ENCODE assay signal across 8 mouse cellular contexts in genomic region chr11:97546804-97547411, GRCm38 (mm10). TPM values are rescaled to one million over a fixed set of nuclear protein-coding genes. Genes with fewer than 3 reads are reported as not detected.
DNase-seq lines count a peak whose midpoint lies in the region; ATAC-seq and TF ChIP-seq lines count a peak whose summit lies in the region.

No protein-coding gene starts in this region.

- H3K4me3 ChIP-seq in forebrain, embryonic 12.5 days (replicated peaks), result peak overlapping the region; percentile 60
- peak overlapping the region; percentile 56 for H3K4me3 ChIP-seq in intestine, embryonic 16.5 days (ENCODE audit: low read length)
- H3K4me3 ChIP-seq in liver, embryonic 16.5 days (ENCODE audit: low read depth, low read length), result peak overlapping the region; percentile 52
- H3K4me3 ChIP-seq in small intestine, adult 2 months (ENCODE audit: low read depth, low read length), result peak overlapping the region; percentile 46

- no peak for TF ChIP-seq POLR2A in small intestine, adult 2 months (IDR thresholded peaks at IDR 0.05; ENCODE audit: low read depth, low read length)

- no peak for TF ChIP-seq CTCF in small intestine, adult 2 months (IDR thresholded peaks at IDR 0.05; ENCODE audit: extremely low read depth, insufficient read length, insufficient replicate concordance, low read depth, low read length)

- H3K27ac ChIP-seq in forebrain, embryonic 12.5 days, result no peak overlapping the region
- H3K27ac ChIP-seq in intestine, embryonic 16.5 days (ENCODE audit: low read length), result no peak overlapping the region
- no peak overlapping the region for H3K27ac ChIP-seq in liver, embryonic 16.5 days (ENCODE audit: low read length)
- no peak overlapping the region for H3K27ac ChIP-seq in small intestine, adult 2 months (ENCODE audit: insufficient read depth, low read depth, low read length)

- ATAC-seq in cerebellum, adult (ENCODE audit: insufficient number of reproducible peaks, low FRiP score, low TSS enrichment), result no peak
- peak; percentile 52 for ATAC-seq in forebrain, embryonic 12.5 days (ENCODE audit: low FRiP score)
- peak; percentile 54 for ATAC-seq in intestine, embryonic 16.5 days
- no peak for ATAC-seq in liver, embryonic 16.5 days (ENCODE audit: low read depth)

- peaks cover 94% of the 10 kb centered on the region for H3K27me3 ChIP-seq in forebrain, embryonic 12.5 days
- peaks cover 66% of the 10 kb centered on the region for H3K27me3 ChIP-seq in intestine, embryonic 16.5 days (replicated peaks; ENCODE audit: control insufficient read depth, insufficient read depth, low read length)
- peaks cover 86% of the 10 kb centered on the region for H3K27me3 ChIP-seq in liver, embryonic 16.5 days (ENCODE audit: control insufficient read depth, insufficient read depth, low read depth, low read length)
- peaks cover 62% of the 10 kb centered on the region for H3K27me3 ChIP-seq in small intestine, adult 2 months (ENCODE audit: control insufficient read depth, insufficient read depth, low read length)

- under 1% methylated on average over 49 of the region's 73 CpGs for WGBS in forebrain, embryonic 12.5 days
- WGBS in intestine, embryonic 16.5 days, result under 1% methylated on average over 70 of the region's 73 CpGs
- 0% methylated on average over 55 of the region's 73 CpGs for WGBS in liver, embryonic 16.5 days (ENCODE audit: insufficient replicate concordance)
- WGBS in small intestine, adult 2 months, result under 1% methylated on average over 71 of the region's 73 CpGs

- no peaks in the 10 kb centered on the region for H3K9me3 ChIP-seq in forebrain, embryonic 12.5 days
- H3K9me3 ChIP-seq in intestine, embryonic 16.5 days (ENCODE audit: control insufficient read depth, low read length), result no peaks in the 10 kb centered on the region
- H3K9me3 ChIP-seq in liver, embryonic 16.5 days (replicated peaks; ENCODE audit: control insufficient read depth, low read length), result no peaks in the 10 kb centered on the region

- DNase-seq in cerebellum, adult 11 months, result peak; percentile 72
- DNase-seq in MN1 (ENCODE audit: low spot score), result peak; percentile 58
- DNase-seq in right cerebral cortex, adult 18-20 months, result no peak

- 0 out of 2 replicates have a peak, but pooled peaks cover 3% of the 10 kb centered on the region for H3K36me3 ChIP-seq in forebrain, embryonic 12.5 days (replicated peaks)
- H3K36me3 ChIP-seq in intestine, embryonic 16.5 days (ENCODE audit: control insufficient read depth, insufficient read depth, low read length), result no peaks in the 10 kb centered on the region
- H3K36me3 ChIP-seq in liver, embryonic 16.5 days (ENCODE audit: control insufficient read depth, insufficient read depth), result no peaks in the 10 kb centered on the region
- no peaks in the 10 kb centered on the region for H3K36me3 ChIP-seq in small intestine, adult 2 months (ENCODE audit: control insufficient read depth, insufficient read depth, low read length)

- H3K4me1 ChIP-seq in forebrain, embryonic 12.5 days, result peaks cover 45% of the 10 kb centered on the region
- H3K4me1 ChIP-seq in intestine, embryonic 16.5 days (ENCODE audit: control insufficient read depth, insufficient read depth, low read length), result peaks cover 5% of the 10 kb centered on the region
- peaks cover 2% of the 10 kb centered on the region; the same call in 1 of the 2 replicates for H3K4me1 ChIP-seq in liver, embryonic 16.5 days (ENCODE audit: control insufficient read depth, low read depth, low read length)
- peaks cover 2% of the 10 kb centered on the region; the same call in 1 of the 2 replicates for H3K4me1 ChIP-seq in small intestine, adult 2 months (ENCODE audit: control insufficient read depth, insufficient read depth, insufficient read length, low read length)

- H3K9ac ChIP-seq in forebrain, embryonic 12.5 days, result peak overlapping the region; percentile 67
- peak overlapping the region; percentile 58 for H3K9ac ChIP-seq in intestine, embryonic 16.5 days (ENCODE audit: low read depth, low read length)
- H3K9ac ChIP-seq in liver, embryonic 16.5 days (ENCODE audit: low read depth, low read length), result no peak overlapping the region

- peak overlapping the region; percentile 100 for H3K4me2 ChIP-seq in forebrain, embryonic 12.5 days
- peak overlapping the region; percentile 99 for H3K4me2 ChIP-seq in intestine, embryonic 16.5 days (ENCODE audit: low read depth, low read length)
- peak overlapping the region; percentile 67 for H3K4me2 ChIP-seq in liver, embryonic 16.5 days (ENCODE audit: low read depth, low read length)

RNA-seq across cellular contexts. Expression of gene Srcin1, which starts 29.1 kb away (rescaled TPM):
- polyA plus RNA-seq in forebrain, embryonic 12.5 days (2016; fragmentation: Nextera tagmentation; extraction: Ambion mirVana), result 5.2 and 5.7 TPM in 2 replicates
- polyA plus RNA-seq in intestine, embryonic 16.5 days (2015; fragmentation: Nextera tagmentation; extraction: Ambion mirVana), result 0.10 and 0.12 TPM in 2 replicates
- polyA plus RNA-seq in liver, embryonic 16.5 days (2015; fragmentation: Nextera tagmentation; extraction: Ambion mirVana), result not detected in 2 replicates
- polyA plus RNA-seq in small intestine, adult 2 months (2012; rRNA removed), result 0.43 and 0.53 TPM in 2 replicates

RNA-seq across cellular contexts. Expression of gene 4933428G20Rik, which starts 46.8 kb away (rescaled TPM):
- polyA plus RNA-seq in forebrain, embryonic 12.5 days (2016; fragmentation: Nextera tagmentation; extraction: Ambion mirVana), result 0.50 and 0.79 TPM in 2 replicates
- 0.18 and 0.45 TPM in 2 replicates for polyA plus RNA-seq in intestine, embryonic 16.5 days (2015; fragmentation: Nextera tagmentation; extraction: Ambion mirVana)
- polyA plus RNA-seq in liver, embryonic 16.5 days (2015; fragmentation: Nextera tagmentation; extraction: Ambion mirVana), result 0.46 and 0.59 TPM in 2 replicates
- polyA plus RNA-seq in small intestine, adult 2 months (2012; rRNA removed), result not detected in 2 replicates

Comparison
In these comparisons a context has a peak if more than half of its experiments do, and no peak if none do; other contexts are left out.
1. ATAC-seq: peak in forebrain, embryonic 12.5 days (single experiment) and intestine, embryonic 16.5 days (single experiment); none in cerebellum, adult (single experiment) and liver, embryonic 16.5 days (single experiment).
2. Peak in every context shown above with its lines, with median percentiles within 50 percentile points of each other: H3K4me2 ChIP-seq and H3K4me3 ChIP-seq.